Mouse (Mus musculus): ENCODE data around the gene Tnnt2.

DNA sequence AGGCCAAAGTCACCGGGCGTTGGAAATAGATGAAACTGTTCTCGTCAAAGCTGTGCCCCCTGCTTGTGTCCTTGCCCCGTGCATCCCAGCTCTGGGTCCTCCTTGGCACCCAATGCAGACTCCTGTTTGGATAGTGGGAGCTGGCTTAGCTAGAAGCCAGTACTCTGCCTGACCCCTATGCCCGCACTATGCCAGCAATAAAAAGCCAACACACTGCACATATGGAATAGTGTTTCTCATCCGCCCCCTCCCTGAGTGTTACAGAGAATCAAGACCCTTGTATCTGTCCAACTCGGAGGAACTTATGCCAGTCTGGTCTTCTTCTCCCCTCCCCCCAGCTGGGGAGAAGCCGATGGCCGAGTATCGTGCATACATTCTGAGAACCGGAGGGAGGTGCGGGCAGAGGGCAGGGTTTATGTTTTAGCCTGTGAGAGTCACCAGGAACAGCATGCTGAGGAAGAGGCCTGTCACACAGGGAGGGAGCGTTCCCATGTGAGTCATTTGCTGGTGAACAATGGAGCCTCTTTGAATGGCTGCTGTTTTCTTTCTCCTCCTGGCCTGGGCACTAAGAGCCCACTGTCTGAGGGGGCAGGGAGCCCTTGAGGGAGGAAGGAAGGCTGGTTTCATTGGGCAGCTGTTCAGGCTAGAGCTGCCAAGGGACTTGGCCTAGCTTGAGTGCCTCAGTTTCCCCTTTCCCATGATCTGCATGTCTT, 16.0 kb downstream of the Tnnt2 start:
- TF ChIP-seq CTCF (IDR thresholded peaks at IDR 0.05; ENCODE audit: borderline replicate concordance, insufficient read depth, low read depth, low read length) (no peak), POLR2A (IDR thresholded peaks at IDR 0.05; ENCODE audit: borderline replicate concordance, insufficient read depth, low read length) (no peak)

All from cerebellum, adult 2 months (tissue).